Mouse (Mus musculus) testis, adult 2 months (tissue): Measurements from ENCODE around the gene Irak2. TPM values are rescaled to one million over a fixed set of nuclear protein-coding genes. Genes with fewer than 3 reads are reported as not detected.
A peak's percentile ranks its signal among the peaks of the same experiment; 100 is the strongest.

Experiments used
- H3K27ac ChIP-seq: fragments of 200-500 bp; 2 replicates; pipeline ENCODE4 v1.5.1; 2012; ENCODE audit warnings: low read depth, low read length; ENCODE audit not compliant: control insufficient read depth, insufficient read depth
- H3K27me3 ChIP-seq: fragments of 200-500 bp; 2 replicates; pipeline ENCODE4 v1.6.1; 2012; ENCODE audit warnings: mild to moderate bottlenecking, low read length, moderate library complexity; ENCODE audit not compliant: control insufficient read depth, insufficient read depth
- H3K36me3 ChIP-seq: fragments of 200-500 bp; 2 replicates; pipeline ENCODE4 v1.6.1; 2012; ENCODE audit warnings: mild to moderate bottlenecking, low read length; ENCODE audit not compliant: control insufficient read depth, insufficient read depth
- H3K4me1 ChIP-seq: fragments of 200-500 bp; 2 replicates; pipeline ENCODE4 v1.6.1; 2012; ENCODE audit warnings: low read length; ENCODE audit not compliant: control insufficient read depth, insufficient read depth
- H3K4me3 ChIP-seq: fragments of 200-500 bp; 2 replicates; pipeline ENCODE4 v1.5.1; 2012; ENCODE audit warnings: low read depth, mild to moderate bottlenecking, low read length, moderate library complexity, mixed read lengths; ENCODE audit not compliant: control insufficient read depth
- CTCF ChIP-seq: fragments of 200-500 bp; IDR thresholded peaks from 2 replicates; pipeline ENCODE4 v1.5.1; 2012; ENCODE audit warnings: low read depth, mild to moderate bottlenecking, inconsistent platforms, low read length, moderate library complexity; ENCODE audit not compliant: control insufficient read depth, insufficient read depth, insufficient replicate concordance
- POLR2A ChIP-seq: fragments of 200-500 bp; IDR thresholded peaks from 2 replicates; pipeline ENCODE4 v1.6.1; 2012; ENCODE audit warnings: low read depth, mild to moderate bottlenecking, inconsistent platforms, low read length, moderate library complexity; ENCODE audit not compliant: control insufficient read depth
- polyA plus RNA-seq: library from polyadenylated mRNA; depleted of rRNA; stranded (reverse); fragments of >200 nt; gene quantifications from 2 replicates; pipeline ENCODE4 v1.2.3, GENCODE M21; 2012; rRNA removed

The Irak2 gene
- polyA plus RNA-seq, 1 experiment, result 2.4 TPM

DNA sequence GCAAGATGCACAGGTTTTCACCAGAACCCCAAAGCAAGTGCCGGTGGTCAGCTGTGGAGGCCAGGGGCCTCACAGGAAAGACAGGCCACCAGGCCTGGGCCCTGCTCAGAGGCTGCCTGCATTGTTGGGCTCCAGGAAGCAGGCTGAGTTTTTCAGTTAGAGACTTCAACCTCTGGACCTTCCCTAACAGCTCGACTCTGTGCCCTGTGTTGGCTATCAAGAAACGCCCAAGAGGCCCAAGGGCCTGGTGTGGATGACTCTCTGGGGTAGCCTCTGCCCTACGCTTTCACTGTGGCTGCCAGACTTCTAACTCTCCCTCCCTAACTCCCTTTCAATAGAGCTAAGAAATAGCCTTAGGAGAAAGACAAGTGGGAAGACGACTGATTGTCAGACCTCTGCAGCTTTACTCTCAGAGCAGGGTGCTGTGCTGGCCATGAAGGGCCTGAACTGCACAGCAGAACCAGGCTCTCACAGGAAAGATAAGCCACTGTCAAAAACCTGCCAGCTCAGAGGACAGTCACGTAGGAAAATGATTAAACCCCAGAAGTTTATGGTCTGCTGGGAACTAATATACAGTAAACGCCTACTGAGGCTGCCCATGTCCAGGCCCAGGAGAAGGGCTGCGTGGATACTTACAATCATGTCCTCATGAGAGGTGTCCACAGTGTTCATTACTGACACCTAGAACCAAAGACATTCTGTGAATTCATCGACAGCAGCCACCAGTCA lies 99.2 kb downstream of the Irak2 start:
- Histone ChIP-seq H3K36me3 (peaks cover 2% of the 10 kb centered on the region), H3K4me1 (peaks cover 4% of the 10 kb centered on the region), H3K27me3 (no peaks in the 10 kb centered on the region), H3K27ac (no peak overlapping the region), H3K4me3 (no peak overlapping the region)
- TF ChIP-seq POLR2A (no peak), CTCF (no peak)

DNA sequence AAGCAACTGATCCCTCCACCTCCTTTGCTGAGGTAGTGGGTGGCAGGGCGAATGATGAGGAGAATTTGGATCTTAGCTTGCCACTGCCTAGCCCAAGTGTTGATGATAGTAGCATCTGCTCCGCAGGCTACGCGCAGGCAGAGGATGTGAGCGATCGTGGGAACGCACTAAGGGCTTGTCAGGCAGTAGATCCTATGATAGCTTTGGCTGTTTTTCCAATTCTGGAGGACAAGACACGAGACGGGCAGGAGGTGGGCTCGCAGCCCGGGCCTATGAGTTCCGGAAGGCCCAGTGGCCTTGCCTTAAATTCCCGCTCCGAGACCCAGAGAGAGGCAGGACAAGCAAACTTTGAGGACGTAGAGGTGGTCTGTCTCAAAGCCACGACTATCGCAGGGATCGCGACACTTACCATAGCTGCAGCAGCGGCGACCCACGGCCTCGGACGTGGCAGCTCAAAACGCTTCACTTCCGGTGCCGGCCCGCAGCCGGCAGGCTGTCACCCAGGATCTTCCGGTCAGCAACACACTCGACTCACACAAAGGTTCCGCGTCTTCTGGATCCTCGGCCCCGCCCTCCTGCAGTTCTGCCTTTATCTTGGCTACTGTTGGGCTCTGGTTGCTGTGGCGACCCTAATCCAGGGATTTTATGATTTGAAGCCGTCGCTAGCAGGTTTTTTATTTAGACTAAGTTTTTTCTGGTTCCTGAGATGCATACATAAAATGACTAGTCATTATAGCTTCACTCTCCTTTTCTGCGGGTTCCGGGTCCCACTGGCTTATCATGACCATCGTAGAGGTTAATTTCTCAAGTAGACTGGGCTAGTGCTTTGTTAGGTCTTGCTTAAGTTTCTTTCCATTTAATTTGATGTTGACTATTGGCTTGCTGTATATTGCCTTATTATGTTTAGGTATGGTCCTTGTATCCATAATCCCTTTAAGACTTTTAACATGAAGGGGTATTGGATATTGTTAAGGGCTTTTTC lies 102.3 kb downstream of the Irak2 start, which contains the start of gene Sec13:
Gene Sec13 (minus strand): TSS at position 508 of the 982 bp plus-strand sequence.
- H3K27me3 ChIP-seq, result no peaks in the 10 kb centered on the region
- peak within 1 kb of the TSS; percentile 98 for H3K4me3 ChIP-seq
- peak within 1 kb of the TSS; percentile 91 for H3K27ac ChIP-seq
- H3K4me1 ChIP-seq, result peaks cover 4% of the 10 kb centered on the region
- TF ChIP-seq POLR2A (peak; percentile 77), CTCF (no peak)
- no peaks in the 10 kb centered on the region; the same call in 1 of the 2 replicates for H3K36me3 ChIP-seq

DNA sequence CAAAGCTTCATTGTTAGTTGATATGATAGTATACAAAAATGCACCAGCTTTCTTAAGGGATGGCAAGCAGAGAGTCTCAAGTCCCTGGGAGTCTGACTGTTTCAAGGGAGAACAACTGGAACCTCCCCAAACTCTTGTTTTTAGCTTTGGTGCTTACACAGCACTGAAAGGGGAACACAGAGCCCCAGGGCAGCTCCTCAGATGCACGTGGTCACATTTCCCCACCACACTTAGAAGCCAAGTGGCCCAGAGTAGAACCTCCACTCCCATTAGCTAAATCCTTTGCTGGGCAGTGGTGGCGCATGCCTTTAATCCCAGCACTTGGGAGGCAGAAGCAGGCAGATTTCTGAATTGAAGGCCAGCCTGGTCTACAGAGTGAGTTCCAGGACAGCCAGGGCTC lies 103.2 kb downstream of the Irak2 start:
- H3K27me3 ChIP-seq, result no peaks in the 10 kb centered on the region
- TF ChIP-seq POLR2A (no peak), CTCF (no peak)
- H3K4me3 ChIP-seq, result no peak overlapping the region

DNA sequence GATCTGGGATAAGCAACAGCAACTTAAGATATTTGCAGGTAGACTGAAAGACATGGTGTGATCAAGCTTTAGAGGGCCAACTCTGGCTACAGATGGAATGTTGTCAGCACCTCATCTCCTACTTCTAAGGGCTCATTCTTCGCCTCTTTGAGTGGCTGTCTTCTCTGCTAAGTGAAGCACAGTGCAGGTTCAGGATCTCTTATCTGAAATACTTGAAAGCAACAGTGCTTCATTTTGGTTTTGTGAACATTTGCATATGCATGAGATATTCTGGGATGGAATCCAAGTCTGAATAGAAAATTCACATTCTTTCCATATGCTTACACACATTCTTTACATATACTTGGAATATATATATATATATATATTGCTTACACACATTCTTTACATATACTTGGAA lies 104.1 kb downstream of the Irak2 start:
- Histone ChIP-seq H3K4me1 (peaks cover 4% of the 10 kb centered on the region), H3K4me3 (no peak overlapping the region), H3K27me3 (no peaks in the 10 kb centered on the region), H3K27ac (no peak overlapping the region), H3K36me3 (no peaks in the 10 kb centered on the region)
- TF ChIP-seq CTCF, result no peak
- no peak for TF ChIP-seq POLR2A

More for the DNA sequence above, 103.2 kb downstream of the Irak2 start:
- peaks cover 4% of the 10 kb centered on the region for H3K4me1 ChIP-seq
- no peaks in the 10 kb centered on the region for H3K36me3 ChIP-seq
- H3K27ac ChIP-seq, result no peak overlapping the region

DNA sequence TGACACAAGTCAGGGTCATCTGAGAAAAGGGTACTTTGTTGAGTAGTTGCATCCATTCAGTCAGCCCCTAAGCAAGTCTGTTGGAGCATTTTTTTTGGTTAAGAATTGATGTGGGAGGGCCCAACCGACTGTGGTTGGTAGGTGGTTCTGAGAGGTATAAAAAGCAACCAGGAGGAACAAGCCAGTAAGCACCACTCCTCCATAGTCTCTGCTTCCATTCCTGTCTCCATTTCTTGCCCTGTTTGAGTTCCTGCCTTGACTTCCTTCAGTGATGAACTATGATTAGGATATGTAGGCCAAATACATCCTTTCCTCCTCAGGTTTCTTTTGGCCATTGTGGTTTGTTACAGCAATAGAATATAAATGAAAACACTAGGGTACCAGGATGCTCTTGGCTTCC lies 104.8 kb downstream of the Irak2 start:
- TF ChIP-seq CTCF (no peak), POLR2A (no peak)
- Histone ChIP-seq H3K27ac (no peak overlapping the region), H3K4me3 (no peak overlapping the region), H3K27me3 (no peaks in the 10 kb centered on the region), H3K36me3 (no peaks in the 10 kb centered on the region), H3K4me1 (peaks cover 4% of the 10 kb centered on the region)

Other genes starting within 250 kb of the Irak2 start
- gene Ttll3, start 249.2 kb upstream of the Irak2 start, polyA plus RNA-seq, result 133 and 137 TPM in 2 replicates
- 28.3 and 32.4 TPM in 2 replicates for gene Rpusd3, start 219.1 kb upstream of the Irak2 start, polyA plus RNA-seq
- 1.7 and 5.7 TPM in 2 replicates for gene Cidec, start 202.7 kb upstream of the Irak2 start, polyA plus RNA-seq
- gene Jagn1, start 195.9 kb upstream of the Irak2 start, polyA plus RNA-seq, result 51.8 and 62.2 TPM in 2 replicates
- 6.1 and 7.8 TPM in 2 replicates for gene Il17re, start 180.0 kb upstream of the Irak2 start, polyA plus RNA-seq
- 3.7 and 4.9 TPM in 2 replicates for gene Il17rc, start 167.0 kb upstream of the Irak2 start, polyA plus RNA-seq
- 4.6 and 5.0 TPM in 2 replicates for gene Creld1, start 155.2 kb upstream of the Irak2 start, polyA plus RNA-seq
- gene Prrt3, start 136.5 kb upstream of the Irak2 start, polyA plus RNA-seq, result 0.05 and 0.19 TPM in 2 replicates
- gene Emc3, start 106.8 kb upstream of the Irak2 start, polyA plus RNA-seq, result 30.9 and 32.9 TPM in 2 replicates
- 17.7 and 19.5 TPM in 2 replicates for gene Fancd2, start 106.8 kb upstream of the Irak2 start, polyA plus RNA-seq
- gene Fancd2os, start 37.8 kb upstream of the Irak2 start, polyA plus RNA-seq, result 23.8 and 29.9 TPM in 2 replicates
- gene Brk1, start 33.7 kb upstream of the Irak2 start, polyA plus RNA-seq, result 60.9 and 70.2 TPM in 2 replicates
- gene Vhl, start 14.5 kb upstream of the Irak2 start, polyA plus RNA-seq, result 222 and 254 TPM in 2 replicates
- gene Tatdn2, start 58.6 kb downstream of the Irak2 start, polyA plus RNA-seq, result 14.2 and 15.9 TPM in 2 replicates
- 108 and 119 TPM in 2 replicates for gene Ghrl, start 81.4 kb downstream of the Irak2 start, polyA plus RNA-seq
- gene Sec13, start 102.3 kb downstream of the Irak2 start, polyA plus RNA-seq, result 113 and 114 TPM in 2 replicates